Mouse (Mus musculus) ES-CJ7 (cell line): Measurements from ENCODE around the gene Msx3.

ENCODE experiments used
- DNase-seq: peaks from one replicate; pipeline ENCODE4 v3.0.0; 2011; ENCODE audit warnings: low read depth, low spot score

Gene Msx3

DNA sequence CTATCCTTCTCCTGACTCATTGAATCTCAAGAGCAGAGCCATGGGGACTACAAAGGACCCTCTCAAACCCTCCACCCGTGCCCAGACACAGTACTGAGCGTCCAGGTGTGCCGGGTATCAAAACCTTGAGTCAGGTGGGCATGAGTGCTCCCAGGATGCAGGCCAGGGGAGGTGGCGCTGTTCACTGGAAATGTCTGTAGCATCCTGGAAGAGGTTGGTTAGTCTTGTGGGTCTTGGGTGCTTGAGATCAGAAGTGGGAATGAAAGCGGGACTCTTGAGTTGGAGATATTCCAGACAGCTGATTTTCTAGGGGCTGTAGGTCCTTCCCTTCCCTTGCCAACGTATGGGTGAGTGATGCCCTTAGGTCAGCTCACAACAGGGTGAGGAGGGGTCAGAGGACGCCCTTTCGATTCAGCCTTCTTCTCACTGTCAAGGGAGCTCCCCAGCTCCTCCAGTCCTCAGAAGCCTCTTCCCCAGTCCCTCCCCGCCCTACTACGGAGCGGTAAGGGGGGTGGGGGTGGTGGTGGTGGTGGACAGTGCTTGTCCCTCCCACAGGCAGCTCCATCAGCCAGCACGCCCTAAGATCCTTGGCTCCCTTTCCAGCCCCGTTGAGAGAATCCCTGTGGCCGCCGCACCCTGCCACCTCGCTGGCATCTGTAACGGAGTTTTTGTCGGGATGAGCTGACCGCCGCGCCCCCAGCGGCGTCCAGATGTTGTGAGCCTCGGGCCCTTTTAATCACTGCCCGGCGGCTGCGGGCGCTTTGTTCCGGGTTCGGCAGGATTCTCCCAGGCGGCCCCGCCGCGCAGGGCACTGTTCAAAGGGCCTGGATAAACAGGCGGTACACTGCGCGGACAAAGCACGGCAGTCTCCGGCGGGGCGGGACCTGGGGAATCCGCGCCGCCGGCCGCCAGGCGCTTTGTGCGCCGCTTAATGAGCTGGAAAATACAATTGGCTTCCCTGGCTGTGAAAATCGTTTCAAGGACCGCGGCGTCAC is 8.8 kb upstream of the Msx3 start:
- DNase-seq, result peak; percentile 68

GRCm38 (mm10) chr7:140054124-140054523 is 5.2 kb upstream of the Msx3 start:
- DNase-seq, result no peak

- DNase-seq, result peak; percentile 70
These were observed 313 bp upstream of the Msx3 start for GRCm38 (mm10) chr7:140049115-140049689.

DNA sequence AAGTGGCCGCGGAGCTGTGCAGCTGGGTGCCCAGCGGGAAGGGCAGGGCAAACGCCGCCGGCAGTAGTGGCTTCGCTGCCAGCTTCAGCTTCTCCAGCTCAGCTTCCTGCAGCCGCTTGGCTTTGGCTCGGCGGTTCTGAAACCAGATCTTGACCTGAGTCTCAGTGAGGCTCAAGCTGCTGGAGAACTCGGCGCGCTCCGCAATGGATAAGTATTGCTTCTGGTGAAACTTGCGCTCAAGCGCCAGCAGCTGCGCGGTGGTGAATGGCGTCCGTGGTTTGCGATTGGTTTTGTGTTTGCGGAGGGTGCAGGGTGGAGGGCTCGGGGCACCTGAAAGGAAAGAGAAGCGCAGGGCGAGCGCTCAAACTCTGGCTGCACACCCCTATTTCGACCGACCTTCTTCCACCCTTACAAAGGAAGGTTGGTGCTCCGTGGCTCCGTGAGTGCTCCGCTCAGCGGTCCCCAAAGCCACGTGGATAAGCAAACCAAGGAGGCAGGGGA is 1.0 kb downstream of the Msx3 start:
- peak; percentile 43 for DNase-seq

GRCm38 (mm10) chr7:140045546-140045945 is 3.3 kb downstream of the Msx3 start:
- DNase-seq, result no peak

DNA sequence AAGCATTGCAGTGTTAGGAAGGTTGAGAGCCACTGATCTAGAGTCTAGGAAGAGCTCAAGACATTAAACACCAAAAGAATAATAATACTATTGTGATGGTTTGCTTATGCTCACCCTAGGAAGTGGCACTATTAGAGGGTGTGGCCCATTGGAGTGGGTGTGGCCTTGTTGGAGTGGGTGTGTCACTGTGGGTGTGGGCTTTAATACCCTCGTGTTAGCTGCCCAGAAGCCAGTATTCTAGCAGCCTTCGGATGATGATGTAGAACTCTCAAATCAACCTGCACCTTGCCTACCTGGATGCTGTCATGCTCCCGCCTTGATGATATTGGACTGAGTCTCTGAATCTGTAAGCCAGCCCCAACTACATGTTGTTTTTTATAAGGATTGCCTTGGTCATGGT is 6.2 kb downstream of the Msx3 start:
- DNase-seq, result peak; percentile 16

DNA sequence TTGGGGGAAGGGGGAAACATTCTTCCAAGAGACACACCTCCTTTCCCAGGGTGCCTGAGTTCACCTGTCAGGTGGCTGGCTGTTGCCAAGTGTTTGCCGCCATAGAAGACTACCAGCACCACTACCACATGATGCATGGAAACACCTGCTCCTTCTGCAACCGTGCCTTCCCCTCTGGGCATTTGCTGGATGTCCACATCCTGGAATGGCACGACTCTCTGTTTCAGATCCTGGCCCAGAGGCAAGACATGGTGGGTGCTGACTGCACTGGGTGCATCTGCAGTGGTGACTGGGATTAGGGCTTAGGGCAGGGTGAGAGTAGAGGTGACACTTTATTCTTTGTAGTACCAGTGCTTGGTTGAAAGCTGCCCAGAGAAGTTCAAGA is 11.7 kb downstream of the Msx3 start:
- peak; percentile 36 for DNase-seq

- DNase-seq, result peak; percentile 98
These were observed 12.4 kb downstream of the Msx3 start, which contains the start of the genes Zfp511 and Tubgcp2 for GRCm38 (mm10) chr7:140036281-140037170. Gene Zfp511, plus strand, starts transcription at chr7:140036391. Gene Tubgcp2, minus strand, starts transcription at chr7:140036669.

DNA sequence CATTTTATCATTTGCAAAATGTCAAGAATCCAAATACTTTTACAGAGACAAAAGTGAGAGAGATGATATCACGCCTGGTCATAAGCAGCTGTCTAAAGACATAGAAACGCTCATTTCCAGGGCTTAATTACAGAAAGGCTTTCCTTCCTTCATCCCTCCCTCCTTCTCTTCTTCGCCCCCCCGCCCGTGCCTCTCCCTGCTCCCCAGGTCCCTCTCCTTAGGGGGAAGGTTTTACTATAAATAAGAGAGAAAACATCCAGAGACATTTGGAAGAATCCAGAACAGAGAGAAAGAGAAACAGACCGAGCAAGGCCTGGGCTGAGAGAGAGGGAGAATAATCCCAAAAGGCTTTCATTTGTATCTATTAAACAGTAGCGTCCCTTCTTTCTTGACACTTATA is 13.4 kb downstream of the Msx3 start:
- DNase-seq, result no peak

GRCm38 (mm10) chr7:140033386-140033785 is 15.5 kb downstream of the Msx3 start:
- DNase-seq, result no peak

DNA sequence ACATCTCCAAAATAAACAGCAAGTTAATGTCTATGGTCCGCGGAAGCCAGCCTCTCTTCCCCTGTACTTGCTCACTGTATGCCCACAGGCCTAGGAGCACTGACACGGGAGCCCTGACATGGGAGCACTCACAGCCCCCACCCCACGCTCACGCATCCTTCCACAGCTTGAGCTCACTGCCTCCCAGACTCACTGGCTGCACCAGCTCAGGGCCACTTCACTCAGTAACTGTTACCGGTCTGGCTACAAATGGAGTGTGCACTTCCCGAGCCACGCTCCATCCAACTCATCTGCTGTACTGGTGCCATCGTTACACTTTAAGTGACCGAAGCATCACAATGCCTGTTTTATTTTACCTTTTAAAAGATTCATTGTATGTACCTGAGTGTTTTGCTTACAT is 16.5 kb downstream of the Msx3 start:
- DNase-seq, result no peak

DNA sequence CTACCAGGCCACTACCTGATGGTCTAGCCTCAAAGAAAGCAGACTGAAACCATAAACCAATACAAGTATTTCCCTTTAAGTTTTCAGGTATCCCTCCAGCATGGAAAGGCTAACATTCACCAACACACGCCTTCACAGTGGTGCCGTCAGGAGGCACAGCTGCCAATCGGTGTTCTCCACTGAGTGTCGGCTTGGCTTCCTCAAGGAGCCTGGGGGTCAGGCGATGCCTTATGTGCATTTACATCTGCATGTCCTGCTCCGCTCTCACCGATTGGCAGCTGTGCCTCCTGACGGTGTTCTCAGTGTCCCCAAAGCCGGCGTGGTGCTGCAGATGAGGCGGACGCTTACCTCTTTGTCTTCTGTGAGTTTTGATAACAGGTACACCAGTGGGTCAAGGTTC is 17.1 kb downstream of the Msx3 start:
- DNase-seq, result no peak

- DNase-seq, result no peak
These were observed 37.6 kb downstream of the Msx3 start for GRCm38 (mm10) chr7:140011336-140011735.

GRCm38 (mm10) chr7:140007781-140008180 is 41.1 kb downstream of the Msx3 start:
- no peak for DNase-seq

- no peak for DNase-seq
These were observed 41.9 kb downstream of the Msx3 start for GRCm38 (mm10) chr7:140006861-140007611.

DNA sequence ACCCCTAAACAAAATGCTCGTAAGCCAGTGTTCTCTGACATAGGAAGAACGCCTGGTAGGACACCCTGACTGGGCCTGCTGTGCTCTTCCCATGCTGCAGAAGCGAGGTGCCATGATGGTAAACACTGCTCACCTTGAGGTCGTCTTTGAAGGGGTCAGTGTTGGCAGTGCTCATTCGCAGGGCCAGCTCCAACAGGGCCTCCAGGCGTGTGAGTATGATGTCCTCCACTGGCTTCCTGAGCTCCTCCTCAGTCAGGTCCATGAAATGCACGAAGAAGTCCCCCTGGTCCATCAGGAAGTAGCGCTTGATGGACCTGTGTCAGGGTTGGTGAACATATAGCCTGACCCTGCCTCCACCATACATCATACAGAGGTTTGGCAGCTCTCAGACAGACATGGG is 44.2 kb downstream of the Msx3 start:
- DNase-seq, result no peak

GRCm38 (mm10) chr7:140001086-140001740 is 47.7 kb downstream of the Msx3 start:
- DNase-seq, result no peak

DNA sequence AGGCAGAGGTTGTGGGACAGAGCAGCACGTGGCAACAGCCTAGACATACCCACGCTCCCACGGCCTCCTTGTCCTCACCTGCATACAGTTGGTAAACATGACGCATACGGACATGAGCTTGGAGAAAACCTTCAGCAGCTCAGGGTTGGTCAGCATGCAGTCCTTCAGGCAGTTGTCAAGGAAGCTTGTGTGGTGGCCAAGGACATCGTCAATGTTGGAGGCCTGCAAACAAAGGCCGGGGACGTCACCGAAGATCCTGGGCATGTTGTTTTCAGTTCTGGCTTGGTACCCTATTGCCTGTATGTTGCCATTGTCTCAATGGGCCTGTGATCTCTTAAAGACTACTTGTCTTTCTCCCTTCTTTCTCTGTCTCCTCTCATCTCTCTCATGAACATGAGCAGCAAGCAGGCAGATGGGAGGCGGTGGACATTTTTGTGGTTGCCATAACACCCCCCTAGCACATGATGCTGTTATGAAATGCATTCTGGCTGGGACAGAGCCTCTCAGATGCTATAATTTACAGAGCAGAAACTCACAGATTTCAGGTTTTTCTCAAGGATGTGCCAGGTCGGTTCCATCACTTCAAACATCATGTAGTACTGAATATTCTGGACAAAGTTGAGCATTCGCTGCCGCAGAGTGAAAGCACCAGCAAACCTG is 50.1 kb downstream of the Msx3 start:
- DNase-seq, result no peak
